Mouse (Mus musculus) thymus, postnatal 36 days (tissue): ENCODE data around the gene Ppfibp1.

Experiments
- DNase-seq, 2 experiments: peaks; one replicate each; pipeline ENCODE4 v3.0.0; 2022; ENCODE audit warnings: mixed read lengths in 2 of 2

Ppfibp1 gene

GRCm38 (mm10) chr6:146883426-146883825 is 4.9 kb upstream of the Ppfibp1 start:
- DNase-seq, result no peak

GRCm38 (mm10) chr6:146884171-146884570 is 4.1 kb upstream of the Ppfibp1 start:
- no peak for DNase-seq

- no peak for DNase-seq
Measured at GRCm38 (mm10) chr6:146884851-146885250, 3.4 kb upstream of the Ppfibp1 start.

DNA sequence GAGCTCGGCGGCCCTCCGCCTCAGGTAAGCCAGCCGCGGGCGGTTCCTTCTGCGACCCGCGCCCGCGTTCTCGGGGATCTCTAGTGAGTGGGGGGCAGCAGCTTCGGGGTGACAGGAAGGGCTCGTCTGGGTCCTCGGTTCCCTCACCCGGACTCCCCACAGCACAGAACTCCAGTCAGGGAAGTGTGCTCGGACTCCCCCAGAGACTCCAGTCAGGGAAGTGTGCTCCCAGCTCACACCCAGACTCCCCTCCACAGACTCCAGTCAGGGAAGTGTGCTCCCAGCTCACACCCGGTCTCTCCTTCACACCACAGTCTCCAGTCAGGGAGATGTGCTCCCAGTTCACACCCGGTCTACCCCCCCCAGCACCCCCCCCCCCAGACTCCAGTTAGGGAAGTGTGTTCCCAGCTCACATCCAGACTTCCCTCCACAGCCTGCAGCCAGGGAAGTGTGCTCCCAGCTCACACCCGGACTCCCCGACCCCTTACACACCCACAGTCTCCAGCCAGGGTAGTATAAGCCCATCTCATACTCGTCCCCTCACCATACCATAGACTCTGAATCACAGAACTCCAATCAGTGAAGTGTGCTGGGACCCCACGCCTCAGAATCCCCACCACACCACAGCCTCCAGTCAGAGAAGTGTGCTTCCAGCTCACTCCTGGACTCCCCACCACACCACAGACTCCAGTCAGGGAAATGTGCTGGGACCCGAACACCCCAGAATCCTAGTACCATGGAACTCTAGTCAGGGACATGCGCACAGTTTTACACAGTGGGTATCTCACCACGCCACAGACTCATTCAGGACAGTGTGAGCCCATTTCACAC is 588 bp downstream of the Ppfibp1 start:
- DNase-seq, result no peak

DNA sequence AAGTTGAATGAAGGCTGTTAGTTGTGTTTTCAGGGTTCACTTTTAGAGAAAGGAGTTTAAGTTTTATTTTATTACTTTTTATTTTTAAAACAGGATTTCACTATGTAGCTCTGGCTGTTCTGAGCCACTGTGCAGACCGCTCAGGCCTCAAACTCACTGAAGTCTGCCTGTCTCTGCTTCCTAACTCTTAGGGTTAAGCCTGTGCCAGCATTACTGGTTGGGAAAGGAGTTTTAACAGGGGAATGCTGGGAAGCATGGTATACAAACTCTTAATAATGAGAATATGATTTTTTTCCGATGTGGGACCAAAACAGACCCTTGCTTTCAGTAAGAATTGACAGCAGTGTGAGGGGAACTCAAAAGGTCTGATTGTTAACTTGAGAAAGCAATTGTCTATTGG is 1.9 kb downstream of the Ppfibp1 start:
- no peak for DNase-seq

DNA sequence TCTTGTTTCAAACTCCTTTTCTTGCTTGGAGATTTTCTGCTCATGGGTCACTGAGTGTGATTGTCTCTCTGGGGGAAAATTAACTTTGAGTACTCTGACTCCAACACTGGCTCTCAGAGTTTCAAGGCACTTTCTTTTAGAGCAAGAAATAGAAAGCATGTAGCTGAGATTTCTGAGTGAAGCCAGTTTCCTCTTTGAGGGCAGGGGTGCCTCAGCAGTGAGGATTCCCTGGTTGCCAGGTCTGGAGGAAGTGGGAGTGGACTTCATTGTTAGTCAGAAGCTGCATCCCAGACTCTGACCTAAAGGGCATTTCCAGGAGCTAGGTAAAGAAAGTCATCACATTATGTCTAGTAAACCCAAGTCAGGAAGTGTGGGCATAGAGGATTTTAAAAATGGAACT is 2.3 kb downstream of the Ppfibp1 start:
- DNase-seq, result no peak

GRCm38 (mm10) chr6:146893890-146894289 is 5.6 kb downstream of the Ppfibp1 start:
- no peak for DNase-seq

DNA sequence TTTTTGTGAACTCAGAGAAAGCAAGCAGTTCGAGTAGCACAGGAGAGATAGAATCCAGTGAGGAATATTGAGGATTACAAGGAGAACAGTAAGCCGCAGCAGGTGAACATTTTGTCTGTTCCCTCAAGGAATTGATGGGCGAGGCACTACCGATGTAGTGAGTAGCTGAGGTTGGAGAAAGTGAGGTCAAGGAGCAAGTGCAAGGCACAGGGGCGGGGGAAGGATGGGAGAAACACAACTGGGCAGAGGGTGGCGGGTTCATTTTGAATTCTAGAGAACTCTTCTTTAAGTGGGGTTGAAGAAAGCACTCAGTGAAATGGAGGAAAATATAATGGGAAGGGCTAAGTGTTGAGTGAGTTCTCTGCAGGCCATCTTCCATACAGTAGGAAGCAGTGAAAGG is 10.4 kb downstream of the Ppfibp1 start:
- no peak for DNase-seq

- DNase-seq, result no peak
Measured at GRCm38 (mm10) chr6:146899647-146900046, 11.4 kb downstream of the Ppfibp1 start.

DNA sequence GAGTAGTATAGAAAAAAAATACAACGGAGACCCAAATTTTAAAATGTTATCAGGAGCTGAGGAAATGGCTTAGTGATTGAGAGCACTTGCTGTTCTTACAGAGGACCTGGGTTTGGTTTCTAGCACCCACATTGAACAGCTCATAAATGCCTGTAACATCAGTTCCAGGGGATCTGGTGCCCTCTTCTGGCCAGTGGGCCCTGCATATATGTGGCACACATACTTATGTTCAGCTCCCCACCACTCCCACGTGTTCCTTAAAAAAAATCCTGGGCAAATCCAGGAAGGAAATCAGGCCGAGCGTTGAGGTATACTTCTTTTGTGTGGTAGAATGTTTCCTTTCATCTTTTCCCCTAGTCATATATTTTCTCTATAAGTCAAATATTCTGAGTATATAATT is 13.6 kb downstream of the Ppfibp1 start:
- DNase-seq, result no peak

- no peak for DNase-seq
Measured at GRCm38 (mm10) chr6:146903632-146904031, 15.3 kb downstream of the Ppfibp1 start.

GRCm38 (mm10) chr6:146904707-146905106 is 16.4 kb downstream of the Ppfibp1 start:
- no peak for DNase-seq

DNA sequence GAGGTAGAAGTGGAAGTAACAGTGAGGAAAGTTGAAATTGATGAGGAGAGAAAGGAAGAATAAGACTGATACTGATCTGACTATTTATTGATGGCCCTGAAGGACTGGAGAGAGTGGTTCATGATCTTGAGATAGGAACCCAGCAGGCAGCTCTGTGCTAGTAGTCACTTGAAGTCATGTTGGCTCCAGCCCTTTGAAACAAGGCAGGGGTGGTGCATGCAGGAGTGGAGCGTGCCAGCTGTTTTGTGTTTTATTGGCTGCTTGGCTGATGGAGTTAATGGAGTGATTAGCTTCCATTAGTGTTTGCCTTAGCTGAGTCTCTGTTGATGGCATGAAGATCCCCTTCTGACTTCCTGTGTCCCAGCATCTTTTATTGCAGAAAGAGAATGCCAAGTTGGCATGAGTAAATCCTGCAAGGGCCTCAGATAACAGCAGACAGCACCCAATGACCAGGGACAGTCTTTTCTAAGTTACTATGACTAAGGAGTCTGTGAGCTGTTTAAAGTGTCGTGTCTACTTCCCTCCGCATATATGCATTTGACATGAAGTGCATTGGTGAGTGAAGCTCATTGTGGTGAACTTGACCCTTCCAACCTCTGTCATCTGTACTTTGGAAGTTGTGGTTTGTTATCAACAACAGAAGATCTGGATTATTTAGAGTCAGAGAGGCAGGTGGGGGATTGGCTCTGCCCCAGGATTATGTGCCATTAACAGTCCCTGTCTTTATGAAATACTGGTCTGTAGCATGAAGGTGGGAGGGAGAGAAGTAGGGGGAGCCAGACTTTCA is 17.9 kb downstream of the Ppfibp1 start:
- no peak for DNase-seq

GRCm38 (mm10) chr6:146907061-146907794 is 18.9 kb downstream of the Ppfibp1 start:
- no peak for DNase-seq

- DNase-seq, result no peak
Measured at GRCm38 (mm10) chr6:146907795-146908190, 19.5 kb downstream of the Ppfibp1 start.

DNA sequence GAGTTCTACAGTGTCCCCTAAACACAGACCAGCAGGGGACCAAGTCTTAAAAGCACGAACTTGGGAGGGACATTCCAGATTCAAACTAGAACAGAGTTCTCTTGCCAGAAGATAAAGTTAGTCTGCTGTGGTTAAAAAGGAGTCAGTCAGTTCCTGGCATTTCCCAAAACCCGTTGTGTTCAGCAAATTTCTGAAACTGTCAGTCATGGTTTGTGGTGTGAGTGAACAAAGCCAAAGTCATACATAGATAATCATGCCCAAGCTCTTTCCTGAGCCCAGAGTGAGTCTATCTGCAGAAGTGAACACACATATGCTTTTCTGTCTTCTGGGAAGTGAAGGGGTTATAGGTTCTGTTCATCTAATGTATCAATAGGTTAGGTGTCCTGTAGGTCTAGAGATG is 20.5 kb downstream of the Ppfibp1 start:
- no peak for DNase-seq

GRCm38 (mm10) chr6:146909725-146910489 is 21.6 kb downstream of the Ppfibp1 start:
- DNase-seq, result no peak

DNA sequence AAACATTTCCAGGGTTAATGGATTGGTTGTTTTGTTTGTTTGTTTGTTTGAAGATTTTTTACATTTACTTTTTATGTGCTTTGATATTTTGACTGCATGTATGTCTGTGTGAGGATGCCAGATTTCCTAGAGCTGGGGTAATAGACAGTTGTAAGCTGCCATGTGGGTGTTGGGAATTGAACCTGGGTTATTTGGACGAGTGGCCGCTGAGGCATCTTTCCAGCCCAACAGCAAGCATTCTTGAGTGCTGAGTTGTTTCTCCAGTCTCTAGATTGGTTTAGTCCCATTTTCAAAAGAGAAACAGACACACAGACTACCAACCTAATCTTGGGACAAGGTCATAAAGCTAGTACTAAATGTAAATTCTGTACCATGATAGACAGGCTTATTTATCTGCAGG is 22.5 kb downstream of the Ppfibp1 start:
- DNase-seq, result no peak

GRCm38 (mm10) chr6:146912835-146913488 is 24.7 kb downstream of the Ppfibp1 start:
- DNase-seq, result no peak

DNA sequence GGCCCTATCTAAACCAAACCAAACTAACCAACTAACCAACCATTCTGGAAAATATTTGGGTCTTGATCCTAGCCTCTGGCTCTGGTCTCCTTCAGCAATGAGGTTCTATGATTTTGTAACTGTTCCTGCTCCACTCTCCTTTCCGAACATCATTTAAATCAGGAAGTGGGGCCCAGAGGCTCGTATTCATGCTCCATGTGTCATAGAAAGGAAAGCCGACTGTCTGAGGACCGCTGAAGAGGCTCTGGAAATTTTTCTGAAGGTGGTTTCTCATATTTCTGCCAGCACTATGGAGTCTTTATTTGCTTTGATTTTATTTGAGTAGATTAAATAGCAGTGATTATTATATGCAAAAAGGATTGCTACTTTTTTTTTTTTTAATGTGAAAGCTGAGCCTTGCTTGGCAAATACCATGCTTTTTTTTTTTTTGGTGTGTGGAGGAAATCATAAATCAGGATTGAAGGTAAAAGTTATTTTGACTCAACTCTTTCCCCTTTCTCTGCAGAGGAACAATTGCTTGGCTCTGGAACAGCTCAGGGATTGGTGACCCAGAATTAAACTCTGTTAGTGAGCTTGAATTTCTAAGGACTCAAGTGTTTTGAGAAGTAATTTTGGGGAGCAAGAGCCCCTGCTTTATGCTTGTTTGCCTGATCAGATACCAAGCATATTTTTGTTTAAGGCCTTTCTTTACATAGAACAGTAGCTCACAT is 25.4 kb downstream of the Ppfibp1 start:
- DNase-seq, result no peak

DNA sequence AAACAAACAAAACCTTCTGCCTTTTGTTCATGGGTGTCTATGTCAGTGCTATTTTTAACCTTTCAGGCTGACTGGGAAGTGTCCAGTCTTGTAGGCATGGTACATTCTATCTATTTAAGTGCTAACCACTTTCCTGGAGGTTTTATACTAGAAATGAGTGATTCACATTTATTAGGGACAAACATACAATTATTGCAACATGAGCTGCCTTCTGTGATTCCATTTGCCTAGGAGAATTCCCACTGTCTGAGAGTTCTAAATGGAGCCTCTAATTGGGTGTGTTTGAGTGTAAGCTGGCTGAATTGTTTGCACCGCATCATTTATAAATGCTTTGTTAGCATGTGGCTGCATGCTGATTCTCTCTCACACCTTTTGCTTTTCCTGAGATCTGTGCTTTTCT is 27.5 kb downstream of the Ppfibp1 start:
- no peak for DNase-seq
